Mouse (Mus musculus): Measurements from ENCODE around the gene Gadl1. TPM values are rescaled to one million over a fixed set of nuclear protein-coding genes. Genes with fewer than 3 reads are reported as not detected.
"Not testable (repeated sequence)": the region's sequence is repeated elsewhere in the genome, so short reads cannot be mapped to it uniquely, and the experiment has no call there.

The Gadl1 gene
- total RNA-seq, 1 experiment from 2014 or later: not detected

DNA sequence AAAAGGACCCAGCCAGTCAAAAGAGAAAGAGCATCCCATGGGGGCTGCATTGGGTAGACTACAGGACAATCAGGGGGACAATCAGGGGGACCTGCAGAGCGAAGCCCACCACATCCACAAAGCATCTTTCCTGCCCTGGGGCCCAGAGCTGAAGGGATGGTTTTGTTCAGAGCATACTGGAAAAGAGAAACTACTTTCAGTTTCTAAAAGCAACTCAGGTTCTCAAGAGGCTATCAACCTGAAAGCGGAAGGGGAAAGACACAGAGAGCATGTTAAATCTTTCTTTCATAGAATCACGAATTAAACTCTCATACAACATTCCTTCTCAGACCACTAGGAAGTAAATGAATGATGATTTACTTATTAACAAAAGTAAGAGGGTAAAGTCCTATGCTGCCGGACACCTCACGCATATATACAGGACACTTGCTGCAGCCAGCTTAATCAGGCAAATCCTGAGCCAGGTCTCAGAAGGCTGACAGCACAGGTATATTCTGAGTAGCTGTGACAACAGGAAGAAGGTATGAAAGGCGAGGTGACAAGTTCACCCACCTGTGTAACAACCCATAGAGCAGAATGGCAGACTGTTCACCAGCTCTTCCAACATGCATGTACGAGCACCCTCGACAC lies 90.2 kb downstream of the Gadl1 start:
- no peak for ATAC-seq (ENCODE audit: extremely low read depth, insufficient number of reproducible peaks, low FRiP score, poor library complexity, severe bottlenecking)

DNA sequence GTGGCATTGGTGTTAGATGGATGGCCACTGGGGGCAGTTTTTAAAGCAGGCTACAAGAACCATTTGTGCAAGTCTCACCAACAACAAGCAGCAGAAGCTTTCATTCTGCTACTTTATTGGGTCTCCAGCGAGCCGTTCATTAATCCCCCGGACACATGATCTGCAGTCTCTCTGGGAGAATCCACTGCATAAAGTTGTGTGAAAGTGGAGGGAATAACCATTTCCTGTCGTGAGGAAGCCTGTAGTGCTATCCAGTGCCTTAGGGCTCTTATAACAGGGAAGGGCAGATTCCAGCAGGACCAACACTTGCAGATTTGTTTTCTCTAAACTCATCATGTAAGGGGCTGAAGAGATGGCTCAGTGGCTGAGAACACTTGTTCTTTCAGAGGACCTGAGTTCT lies 104.7 kb downstream of the Gadl1 start:
- ATAC-seq (ENCODE audit: extremely low read depth, insufficient number of reproducible peaks, low FRiP score, poor library complexity, severe bottlenecking): no peak

DNA sequence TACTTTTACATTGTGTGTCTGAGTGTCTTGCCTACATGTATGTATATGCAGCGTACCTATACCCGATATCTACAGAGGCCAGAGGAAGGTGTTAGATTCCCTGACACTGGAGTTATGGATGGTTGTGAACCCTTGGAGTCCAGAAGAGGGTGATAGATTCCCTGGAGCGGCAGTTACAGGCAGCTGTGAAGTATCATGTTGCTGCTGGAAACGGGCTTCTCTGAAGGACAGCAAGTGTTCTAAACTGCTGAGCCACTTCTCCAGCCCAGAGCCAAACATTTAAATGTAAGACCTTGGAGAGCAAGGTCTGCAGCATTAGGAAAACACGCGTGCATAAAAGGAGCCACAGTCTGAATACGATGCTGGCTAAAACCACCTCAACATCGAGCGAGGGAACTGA lies 107.0 kb downstream of the Gadl1 start:
- ATAC-seq (ENCODE audit: extremely low read depth, insufficient number of reproducible peaks, low FRiP score, poor library complexity, severe bottlenecking): no peak

DNA sequence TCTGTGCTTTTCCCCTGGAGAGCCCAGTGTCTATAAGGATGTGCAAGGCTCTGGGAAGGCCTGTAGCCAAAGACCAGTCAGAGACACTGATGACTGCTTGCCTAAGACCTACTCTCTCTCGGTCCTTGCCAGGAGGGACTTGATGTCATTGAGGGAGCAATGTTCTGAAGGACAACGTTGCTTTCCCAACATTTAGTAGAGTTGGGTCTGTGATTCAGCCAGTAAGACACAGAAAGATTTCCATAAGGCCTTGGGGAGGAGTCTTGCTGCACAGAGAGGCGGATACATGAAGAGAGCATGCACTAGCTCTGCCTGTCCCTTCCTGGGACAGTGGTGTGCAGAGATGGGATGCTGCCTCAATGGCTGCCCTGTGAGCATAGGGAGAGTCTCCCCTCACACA lies 107.8 kb downstream of the Gadl1 start:
- ATAC-seq (ENCODE audit: extremely low read depth, insufficient number of reproducible peaks, low FRiP score, poor library complexity, severe bottlenecking): no peak

DNA sequence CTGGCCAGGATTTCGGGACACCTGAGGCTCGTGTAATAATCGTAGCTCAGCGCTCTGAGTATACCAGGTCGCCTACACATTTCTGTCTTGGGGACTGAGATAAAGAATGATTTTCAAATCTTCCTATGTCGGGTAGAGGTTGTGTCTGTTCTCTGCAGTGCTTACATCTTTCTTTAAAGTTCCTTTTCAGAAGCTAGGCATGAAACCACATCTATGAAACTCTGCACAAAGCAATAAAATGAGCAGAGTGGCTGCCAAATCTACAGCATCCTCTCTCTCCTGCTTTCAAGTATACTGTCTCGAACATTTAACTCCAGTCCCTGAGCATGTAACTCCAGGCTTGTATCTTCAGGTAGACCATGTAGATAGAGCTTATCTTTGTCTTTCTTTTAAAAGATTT lies 109.3 kb downstream of the Gadl1 start:
- ATAC-seq (ENCODE audit: extremely low read depth, insufficient number of reproducible peaks, low FRiP score, poor library complexity, severe bottlenecking): no peak

DNA sequence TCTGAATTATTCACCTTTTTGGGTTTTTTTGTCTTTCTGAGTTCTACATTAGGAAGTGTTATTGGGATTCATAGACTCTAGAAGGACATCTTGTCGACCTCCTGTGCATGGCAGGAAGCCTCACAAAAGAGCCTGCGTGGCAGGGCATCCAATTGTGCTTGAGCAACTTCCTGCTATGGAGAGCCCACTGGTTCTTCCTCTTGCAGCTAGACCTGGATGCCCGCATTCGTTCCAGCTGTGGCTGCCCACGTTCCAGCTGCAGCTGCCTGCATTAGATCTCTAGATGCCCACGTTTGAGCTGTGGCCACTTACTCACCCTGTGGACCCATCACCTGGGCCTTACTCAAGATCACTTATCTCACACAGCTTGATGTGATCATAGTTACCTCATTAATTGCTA lies 116.1 kb downstream of the Gadl1 start:
- ATAC-seq (ENCODE audit: extremely low read depth, insufficient number of reproducible peaks, low FRiP score, poor library complexity, severe bottlenecking): no peak

DNA sequence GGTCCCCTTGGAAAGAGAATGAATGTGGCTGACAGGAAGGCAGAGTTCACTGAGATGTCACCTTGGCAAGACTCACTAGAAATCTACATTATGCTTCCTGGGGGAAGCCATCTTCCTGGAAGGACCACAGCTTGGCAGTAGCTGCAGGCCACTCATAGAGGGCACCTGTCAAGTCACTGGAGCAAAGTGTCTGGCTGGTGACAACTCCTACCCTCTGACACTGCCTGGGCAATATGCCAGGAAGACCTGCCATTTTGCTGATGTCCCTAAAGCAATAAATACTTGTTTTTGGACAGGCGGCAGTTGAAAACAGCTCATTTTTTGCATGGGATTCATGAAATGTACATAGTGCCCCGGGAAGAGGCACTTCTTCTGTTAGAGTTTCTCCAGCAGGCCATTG lies 119.8 kb downstream of the Gadl1 start:
- ATAC-seq (ENCODE audit: extremely low read depth, insufficient number of reproducible peaks, low FRiP score, poor library complexity, severe bottlenecking): no peak

DNA sequence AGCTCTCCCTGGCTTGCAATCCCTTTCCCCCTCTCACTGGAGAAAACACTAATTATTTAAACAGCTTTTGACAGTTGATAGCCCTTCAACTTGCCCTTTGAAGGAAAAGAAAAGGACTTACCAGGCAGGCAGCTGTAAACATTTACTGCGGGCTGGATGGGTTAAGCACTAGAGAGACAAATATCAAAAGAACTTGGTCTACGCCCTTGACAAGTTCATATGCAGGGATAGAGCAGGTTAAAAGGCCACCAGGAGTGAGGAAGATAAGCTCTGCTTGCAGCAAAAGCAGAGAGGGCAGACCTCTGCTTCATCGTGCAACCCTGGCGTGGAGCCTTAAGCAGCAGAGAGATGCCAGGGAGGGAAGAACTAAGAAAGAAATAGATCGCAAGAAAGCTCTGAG lies 123.5 kb downstream of the Gadl1 start:
- ATAC-seq (ENCODE audit: extremely low read depth, insufficient number of reproducible peaks, low FRiP score, poor library complexity, severe bottlenecking): no peak

DNA sequence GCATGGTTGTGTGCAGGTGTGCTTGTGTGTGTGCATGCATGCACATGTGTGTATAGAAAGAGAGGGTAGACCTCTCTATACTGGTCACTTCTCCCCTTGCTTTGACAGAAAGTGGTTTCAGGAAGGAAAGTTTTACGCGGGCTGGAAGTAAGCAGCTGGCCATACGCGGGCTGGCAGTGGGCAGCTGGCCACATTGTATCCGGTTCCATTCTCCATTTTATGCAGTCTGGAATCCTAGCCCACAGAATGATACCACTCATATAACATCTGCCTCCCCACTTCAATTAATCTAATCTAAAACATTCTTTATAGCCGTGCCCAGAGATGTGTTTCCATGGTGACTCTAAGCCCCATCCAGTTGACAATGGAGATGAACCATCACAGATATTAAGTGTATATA lies 129.0 kb downstream of the Gadl1 start:
- ATAC-seq (ENCODE audit: extremely low read depth, insufficient number of reproducible peaks, low FRiP score, poor library complexity, severe bottlenecking): no peak

DNA sequence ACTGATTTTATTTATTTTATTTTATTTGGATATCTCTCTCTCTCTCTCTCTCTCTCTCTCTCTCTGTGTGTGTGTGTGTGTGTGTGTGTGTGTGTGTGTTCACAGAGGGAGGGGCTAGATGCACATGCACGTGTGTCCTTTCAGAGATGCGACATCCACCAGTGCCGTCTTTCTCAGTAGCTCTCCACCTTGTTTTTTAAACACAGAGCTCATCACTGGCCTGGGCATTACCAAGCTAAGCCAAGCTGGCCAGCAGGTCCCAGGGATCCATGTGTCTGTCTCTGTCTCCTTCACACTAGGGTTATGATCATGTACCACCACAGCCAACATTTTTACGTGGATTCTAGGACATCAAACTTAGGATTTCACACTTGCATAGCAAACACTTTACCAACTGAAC lies 130.7 kb downstream of the Gadl1 start:
- ATAC-seq (ENCODE audit: extremely low read depth, insufficient number of reproducible peaks, low FRiP score, poor library complexity, severe bottlenecking): no peak

DNA sequence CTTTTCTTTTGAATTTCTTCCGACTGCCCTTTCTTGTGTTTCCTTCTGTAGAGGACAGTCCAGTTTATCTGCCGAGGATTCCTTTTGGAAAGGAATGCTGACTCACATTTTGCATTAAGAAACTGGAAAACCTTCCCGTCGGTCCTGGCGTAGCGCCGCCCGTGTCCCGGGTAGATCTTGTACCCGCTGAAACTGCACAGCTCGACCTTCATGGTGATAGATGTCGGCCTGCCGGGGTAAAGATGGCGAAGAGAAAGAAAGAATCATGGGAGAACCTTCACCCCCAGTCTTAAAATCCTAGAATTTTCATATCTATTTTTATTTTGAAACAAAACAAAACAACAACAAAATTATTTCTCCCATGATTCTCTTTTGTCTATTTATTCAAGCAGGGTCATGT lies 131.6 kb downstream of the Gadl1 start:
- not testable (repeated sequence) for ATAC-seq (ENCODE audit: extremely low read depth, insufficient number of reproducible peaks, low FRiP score, poor library complexity, severe bottlenecking)

DNA sequence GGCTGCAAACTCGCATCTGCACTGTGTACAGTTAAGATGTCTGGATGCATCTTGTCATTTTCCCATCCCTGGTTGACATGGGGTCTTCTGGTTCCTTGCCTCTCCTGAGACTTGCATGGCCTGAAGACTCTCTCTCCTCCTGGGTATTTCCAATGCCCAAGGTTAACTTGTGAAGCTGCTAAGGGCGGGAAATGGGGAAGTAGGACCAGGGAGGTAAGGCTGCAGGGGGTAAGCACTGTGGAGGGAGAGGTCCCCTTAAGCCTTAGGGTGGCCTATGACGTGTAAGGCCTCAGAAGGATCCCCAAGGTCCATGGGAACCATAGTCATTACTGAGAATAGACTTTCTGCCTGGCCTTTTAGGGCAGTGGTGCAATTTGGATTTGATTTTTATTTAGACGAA lies 132.1 kb downstream of the Gadl1 start:
- no peak for ATAC-seq (ENCODE audit: extremely low read depth, insufficient number of reproducible peaks, low FRiP score, poor library complexity, severe bottlenecking)

DNA sequence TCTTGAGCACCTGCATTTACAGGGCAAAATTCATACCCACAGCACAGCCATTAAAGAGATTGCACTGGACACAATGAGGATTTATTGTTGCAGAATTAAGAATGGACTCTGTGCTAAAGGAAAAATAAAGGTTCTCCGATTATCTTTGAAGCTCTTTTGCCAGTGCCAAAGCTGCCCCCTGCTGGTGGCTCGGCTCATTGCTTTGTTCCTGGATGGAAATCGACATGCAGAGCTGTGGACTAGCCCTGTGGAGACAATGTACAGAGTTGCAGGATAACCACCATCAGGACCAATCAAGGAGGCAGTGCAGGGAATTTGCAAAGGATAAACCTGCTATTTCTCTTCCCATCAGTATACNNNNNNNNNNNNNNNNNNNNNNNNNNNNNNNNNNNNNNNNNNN lies 132.5 kb downstream of the Gadl1 start:
- ATAC-seq (ENCODE audit: extremely low read depth, insufficient number of reproducible peaks, low FRiP score, poor library complexity, severe bottlenecking): peak; percentile 57; the same call in 1 of the 2 replicates

DNA sequence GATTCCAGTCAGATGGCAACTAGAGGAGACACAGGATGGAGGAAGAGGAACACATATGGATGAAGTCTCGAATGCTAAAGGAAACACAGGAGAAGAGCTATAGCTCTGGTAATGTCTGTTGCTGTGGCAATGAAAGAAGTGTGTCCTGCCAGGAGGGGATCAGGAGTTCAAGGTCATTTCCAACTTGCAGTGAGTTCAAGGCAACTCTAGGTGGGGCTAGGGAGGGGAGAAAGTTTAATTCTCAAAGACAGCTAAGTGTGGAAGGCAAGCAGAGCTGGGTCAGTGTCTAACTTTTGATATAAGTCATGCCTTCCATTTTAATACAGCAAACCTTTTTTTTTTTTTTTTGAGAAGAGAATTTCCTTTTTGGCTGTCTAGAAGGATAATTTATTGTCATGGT lies 140.7 kb downstream of the Gadl1 start:
- peak; percentile 53; the same call in 1 of the 2 replicates for ATAC-seq (ENCODE audit: extremely low read depth, insufficient number of reproducible peaks, low FRiP score, poor library complexity, severe bottlenecking)

DNA sequence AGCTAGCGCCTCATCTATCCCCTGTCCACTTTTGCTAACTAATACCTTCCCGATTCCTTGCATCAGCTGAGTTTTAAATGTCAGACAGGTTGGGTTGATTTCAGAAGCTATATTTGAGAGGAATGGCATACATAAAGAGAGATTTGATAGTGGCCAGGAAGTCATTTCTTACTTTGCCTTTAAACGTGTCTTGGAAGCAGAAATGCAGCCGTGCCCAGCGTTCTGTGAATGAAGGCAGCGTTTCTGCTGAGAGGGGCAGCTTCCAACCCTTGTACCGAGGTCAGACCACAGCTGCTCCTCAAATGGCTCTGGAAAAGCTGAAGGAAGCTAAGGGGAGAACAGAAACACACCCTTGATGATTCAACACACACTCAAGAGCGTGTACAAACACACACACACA lies 144.7 kb downstream of the Gadl1 start:
- no peak for ATAC-seq (ENCODE audit: extremely low read depth, insufficient number of reproducible peaks, low FRiP score, poor library complexity, severe bottlenecking)

DNA sequence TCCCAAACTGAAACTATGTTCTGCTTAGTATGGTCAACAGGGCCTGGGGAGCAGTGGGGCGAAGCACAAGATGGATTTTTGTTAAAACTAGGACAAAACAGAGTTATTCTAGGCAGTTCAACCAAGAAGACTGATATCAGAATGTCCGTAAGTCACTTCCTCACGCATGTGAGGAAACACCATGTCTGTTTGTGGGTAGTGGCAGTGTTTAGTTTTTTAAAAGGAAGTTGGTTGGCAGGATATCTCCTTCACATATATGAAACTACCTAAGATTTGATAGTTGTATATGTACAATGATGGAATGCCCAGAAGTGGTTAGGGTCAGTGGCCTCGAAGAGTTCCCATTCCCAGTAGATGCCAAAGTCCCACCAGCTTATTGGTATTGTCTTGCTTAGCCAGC lies 149.2 kb downstream of the Gadl1 start:
- ATAC-seq (ENCODE audit: extremely low read depth, insufficient number of reproducible peaks, low FRiP score, poor library complexity, severe bottlenecking): peak; percentile 20; the same call in 1 of the 2 replicates

DNA sequence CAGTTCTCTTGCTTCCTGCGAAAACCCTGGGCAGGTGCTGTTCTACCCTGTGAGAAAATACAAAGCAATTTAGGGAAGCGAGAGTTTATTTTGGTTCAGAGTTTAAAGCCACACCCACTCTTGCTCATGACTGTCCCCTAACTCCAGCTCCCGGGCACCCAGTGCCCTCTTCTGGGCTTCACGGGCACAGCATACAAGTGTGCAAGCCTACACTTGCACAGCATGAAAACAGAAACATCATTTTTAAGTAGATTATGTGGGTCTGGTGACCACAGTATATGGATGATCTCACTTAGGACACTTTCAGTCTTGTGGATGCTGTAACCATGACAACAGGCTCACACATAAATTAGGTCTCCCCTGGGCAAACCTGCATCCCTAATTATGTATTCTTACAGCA lies 149.9 kb downstream of the Gadl1 start:
- peak; percentile 94 for ATAC-seq (ENCODE audit: extremely low read depth, insufficient number of reproducible peaks, low FRiP score, poor library complexity, severe bottlenecking)

DNA sequence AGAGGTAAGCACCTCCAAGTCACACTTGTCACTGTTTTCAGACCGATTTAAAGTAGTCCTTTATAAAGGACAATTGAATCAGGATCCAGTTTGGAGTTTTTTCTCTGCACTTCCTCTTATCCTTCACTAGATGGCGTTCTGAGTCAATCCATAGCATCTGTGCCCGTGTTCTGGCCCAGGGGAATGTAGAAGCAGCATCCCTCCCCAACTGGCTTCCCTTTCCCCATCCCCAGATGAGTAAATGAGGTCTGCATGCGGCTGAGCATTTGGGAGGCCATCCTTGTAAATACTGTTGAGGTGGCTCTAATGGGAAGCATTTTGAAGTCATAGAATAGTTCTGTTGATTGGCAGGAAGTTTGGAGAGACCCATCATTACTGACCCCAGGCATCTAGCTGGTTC lies 151.4 kb downstream of the Gadl1 start:
- peak; percentile 60 for ATAC-seq (ENCODE audit: extremely low read depth, insufficient number of reproducible peaks, low FRiP score, poor library complexity, severe bottlenecking)

DNA sequence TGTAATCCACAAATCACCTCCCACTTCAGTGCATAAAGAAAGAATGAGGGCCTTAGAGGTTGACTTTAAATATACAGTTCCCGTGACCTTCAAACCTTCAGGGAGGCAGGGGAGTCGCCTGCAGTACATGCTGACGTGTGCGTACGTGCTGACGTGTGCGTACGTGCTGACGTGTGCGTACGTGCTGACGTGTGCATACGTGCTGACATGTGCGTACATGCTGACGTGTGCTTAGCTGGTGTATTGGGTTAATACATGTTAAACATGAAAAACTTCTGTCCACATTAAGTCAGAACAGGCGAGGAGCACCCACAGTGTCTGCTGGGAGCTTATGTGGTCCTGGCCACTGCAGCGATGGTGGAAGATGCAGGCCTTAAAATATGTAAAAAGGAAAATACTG lies 155.5 kb downstream of the Gadl1 start:
- ATAC-seq (ENCODE audit: extremely low read depth, insufficient number of reproducible peaks, low FRiP score, poor library complexity, severe bottlenecking): no peak

DNA sequence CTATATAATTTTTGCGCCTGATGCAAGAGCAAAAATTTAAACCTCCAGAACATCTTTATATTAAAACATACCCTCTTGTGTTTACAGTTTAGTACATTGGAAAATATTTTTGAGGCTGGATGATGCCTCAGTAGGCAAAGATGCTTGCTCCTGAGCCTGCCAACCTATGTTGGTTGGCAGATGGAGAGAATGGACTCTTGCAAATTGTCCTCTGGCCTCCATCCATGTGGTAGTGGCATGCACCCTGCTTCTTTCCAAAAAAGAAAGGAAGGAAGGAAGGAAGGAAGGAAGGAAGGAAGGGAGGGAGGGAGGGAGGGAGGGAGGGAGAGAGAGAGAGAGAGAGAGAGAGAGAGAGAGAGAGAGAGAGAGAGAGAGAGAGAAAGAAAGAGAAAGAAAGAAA lies 162.3 kb downstream of the Gadl1 start:
- ATAC-seq (ENCODE audit: extremely low read depth, insufficient number of reproducible peaks, low FRiP score, poor library complexity, severe bottlenecking): not testable (repeated sequence)

DNA sequence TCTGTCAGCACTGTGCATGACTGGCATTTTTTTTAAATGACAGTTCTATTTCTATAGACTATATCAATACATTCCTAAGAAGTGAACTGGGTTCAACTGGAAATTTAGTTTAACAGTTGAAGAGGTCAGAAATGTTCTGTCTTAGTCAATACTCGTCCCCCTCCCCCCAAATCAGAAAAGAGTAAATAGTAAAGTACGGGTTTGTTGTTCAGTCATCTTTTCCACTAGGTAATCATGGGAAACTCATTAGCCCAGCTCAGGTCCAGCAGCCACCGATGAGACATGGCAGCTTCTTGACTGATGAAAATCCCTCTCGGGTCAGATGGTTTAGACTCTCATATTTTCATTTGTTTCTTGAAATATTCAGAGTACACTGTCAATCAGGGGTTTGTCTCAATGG lies 166.9 kb downstream of the Gadl1 start:
- no peak for ATAC-seq (ENCODE audit: extremely low read depth, insufficient number of reproducible peaks, low FRiP score, poor library complexity, severe bottlenecking)

All from neutrophil, adult 5-6 weeks (primary cell).